Mouse (Mus musculus): Measurements from ENCODE around the gene Atg9a.
"Not testable (repeated sequence)": the region's sequence is repeated elsewhere in the genome, so short reads cannot be mapped to it uniquely, and the experiment has no call there.

Gene Atg9a

GRCm38 (mm10) chr1:75191622-75192402 lies at the start of gene Atg9a, which contains the start of gene Ankzf1:
TSS of gene Atg9a (minus strand) at chr1:75192196.
TSS of gene Ankzf1 (plus strand) at chr1:75192151.
- DNase-seq, result peak; percentile 96

- DNase-seq, result no peak
Observed at GRCm38 (mm10) chr1:75239591-75239990, 47.6 kb upstream of the Atg9a start.

GRCm38 (mm10) chr1:75236117-75237050 lies 44.4 kb upstream of the Atg9a start, which contains the start of gene Dnajb2:
TSS of gene Dnajb2 (plus strand) at chr1:75236406.
- DNase-seq, result peak; percentile 93

- peak; percentile 80 for DNase-seq
Observed at GRCm38 (mm10) chr1:75234606-75235005, 42.6 kb upstream of the Atg9a start.

GRCm38 (mm10) chr1:75232489-75232888 lies 40.5 kb upstream of the Atg9a start:
- DNase-seq, result not testable (repeated sequence)

GRCm38 (mm10) chr1:75231664-75232152 lies 39.7 kb upstream of the Atg9a start, which contains the start of gene A630095N17Rik:
TSS of gene A630095N17Rik (minus strand) at chr1:75232102.
- no peak for DNase-seq

GRCm38 (mm10) chr1:75231224-75231623 lies 39.2 kb upstream of the Atg9a start:
- DNase-seq, result no peak

GRCm38 (mm10) chr1:75230335-75230994 lies 38.5 kb upstream of the Atg9a start:
- DNase-seq, result no peak

GRCm38 (mm10) chr1:75229158-75229557 lies 37.2 kb upstream of the Atg9a start:
- DNase-seq, result no peak

GRCm38 (mm10) chr1:75227653-75228052 lies 35.7 kb upstream of the Atg9a start:
- no peak for DNase-seq

- no peak for DNase-seq
Observed at GRCm38 (mm10) chr1:75226138-75226537, 34.1 kb upstream of the Atg9a start.

- DNase-seq, result no peak
Observed at GRCm38 (mm10) chr1:75225473-75225872, 33.5 kb upstream of the Atg9a start.

- no peak for DNase-seq
Observed at GRCm38 (mm10) chr1:75223532-75223931, 31.5 kb upstream of the Atg9a start.

GRCm38 (mm10) chr1:75222926-75223325 lies 30.9 kb upstream of the Atg9a start:
- no peak for DNase-seq

- no peak for DNase-seq
Observed at GRCm38 (mm10) chr1:75221538-75221937, 29.5 kb upstream of the Atg9a start.

GRCm38 (mm10) chr1:75219531-75219930 lies 27.5 kb upstream of the Atg9a start, which contains the start of gene Tuba4a:
TSS of gene Tuba4a (minus strand) at chr1:75219865.
- DNase-seq, result peak; percentile 64

- DNase-seq, result peak; percentile 93
Observed at GRCm38 (mm10) chr1:75219078-75219477, 27.1 kb upstream of the Atg9a start.

GRCm38 (mm10) chr1:75218227-75219001 lies 26.4 kb upstream of the Atg9a start:
- DNase-seq, result peak; percentile 47

GRCm38 (mm10) chr1:75217893-75218226 lies 25.9 kb upstream of the Atg9a start:
- DNase-seq, result no peak

GRCm38 (mm10) chr1:75216797-75217585 lies 25.0 kb upstream of the Atg9a start:
- DNase-seq, result no peak

- DNase-seq, result no peak
Observed at GRCm38 (mm10) chr1:75215785-75216184, 23.8 kb upstream of the Atg9a start.

All from kidney, postnatal 10 days (tissue).